Mouse (Mus musculus) heart, embryonic 11.5 days (tissue): ENCODE results near the gene Vegfb. TPM values are rescaled to one million over a fixed set of nuclear protein-coding genes. Genes with fewer than 3 reads are reported as not detected.
A peak's percentile ranks its signal among the peaks of the same experiment; 100 is the strongest.

Source experiments
- ATAC-seq: fragments of 200-750 bp; cut with Nextera tagmentation; replicated peaks from 2 replicates; pipeline ENCODE4 v1.8.0; 2017; ENCODE audit warnings: moderate library complexity; ENCODE audit not compliant: insufficient number of reproducible peaks, low FRiP score, low TSS enrichment
- H3K27ac ChIP-seq: fragments of 300-500 bp; sonication (generic); 2 replicates; pipeline ENCODE4 v1.5.1; 2014; ENCODE audit warnings: mild to moderate bottlenecking, low read depth, low read length
- H3K27me3 ChIP-seq: fragments of 300-500 bp; sonication (generic); 2 replicates; pipeline ENCODE4 v1.6.1; 2014; ENCODE audit warnings: mild to moderate bottlenecking, low read length, mixed read lengths; ENCODE audit not compliant: control insufficient read depth, insufficient read depth
- H3K36me3 ChIP-seq: fragments of 300-500 bp; sonication (generic); 2 replicates; pipeline ENCODE4 v1.6.1; 2014; ENCODE audit warnings: mild to moderate bottlenecking, low read length, moderate library complexity, mixed read lengths; ENCODE audit not compliant: control insufficient read depth, insufficient read depth
- H3K4me1 ChIP-seq: fragments of 300-500 bp; sonication (generic); 2 replicates; pipeline ENCODE4 v1.6.1; 2014; ENCODE audit warnings: low read length; ENCODE audit not compliant: control insufficient read depth, insufficient read depth
- H3K4me2 ChIP-seq: fragments of 300-500 bp; sonication (generic); 2 replicates; pipeline ENCODE4 v1.6.1; 2014; ENCODE audit warnings: mild to moderate bottlenecking, moderate library complexity
- H3K4me3 ChIP-seq: fragments of 300-500 bp; sonication (generic); 2 replicates; pipeline ENCODE4 v1.5.1; 2014; ENCODE audit warnings: low read depth, low read length
- H3K9ac ChIP-seq: fragments of 300-500 bp; sonication (generic); 2 replicates; pipeline ENCODE4 v1.6.1; 2014; ENCODE audit warnings: mild to moderate bottlenecking, low read depth, low read length, moderate library complexity
- H3K9me3 ChIP-seq: fragments of 300-500 bp; sonication (generic); replicated peaks from 2 replicates; pipeline ENCODE4 v1.6.1; 2016; ENCODE audit warnings: low read length; ENCODE audit not compliant: control insufficient read depth
- WGBS: fragments of 180-500 bp; shearing (Covaris S2); extraction: QIAGEN DNeasy Blood & Tissue Kit; methylation state at CpG from one replicate; pipeline ENCODE4 v1.1.7; 2014; ENCODE audit not compliant: insufficient replicate concordance; 5-methylcytosine and 5-hydroxymethylcytosine counted together
- polyA plus RNA-seq: library from polyadenylated mRNA; unstranded; fragments of >200 nt; fragmentation: Nextera tagmentation; extraction: Ambion mirVana; gene quantifications from 2 replicates; pipeline ENCODE4 v1.2.1, GENCODE M21; 2014

The Vegfb gene
- polyA plus RNA-seq, 1 experiment from 2014 or later, result 76.9 TPM

DNA sequence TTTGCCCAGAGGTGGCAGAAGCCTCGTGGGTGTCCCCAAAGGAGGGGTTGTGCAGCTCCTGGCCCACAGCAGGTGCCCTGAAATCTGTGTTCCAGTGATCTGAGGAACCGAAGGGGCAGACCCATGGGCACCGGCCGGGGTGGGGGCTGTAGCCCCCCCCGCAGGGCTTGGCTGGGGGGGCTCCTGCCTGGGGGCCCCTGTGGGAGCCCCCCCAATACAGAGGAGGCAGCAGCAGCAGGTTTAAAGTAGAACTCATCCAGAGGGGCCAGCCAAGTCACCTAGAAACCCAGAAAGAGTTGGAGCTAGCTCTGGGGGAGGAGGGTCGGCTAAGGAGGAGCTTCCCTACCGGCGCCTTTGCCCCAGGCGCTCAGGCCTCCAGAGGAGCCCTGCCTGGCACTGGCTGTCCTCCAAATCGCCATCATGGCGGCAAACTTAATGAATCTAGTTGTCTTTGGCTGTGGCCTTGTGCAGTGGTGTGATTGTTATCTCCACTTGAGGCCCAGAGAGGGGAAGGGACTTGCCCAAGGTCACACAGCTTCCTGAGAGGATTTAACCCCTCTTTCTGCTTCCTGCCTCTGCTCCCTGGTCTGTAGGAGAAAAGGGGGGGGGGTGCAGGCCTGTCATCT lies 16.9 kb downstream of the Vegfb start:
- H3K9me3 ChIP-seq, result no peaks in the 10 kb centered on the region
- peak overlapping the region; percentile 67 for H3K4me2 ChIP-seq
- ATAC-seq, result no peak
- WGBS, result 27% methylated on average over 11 of the region's 11 CpGs
- H3K4me1 ChIP-seq, result peaks cover 37% of the 10 kb centered on the region
- no peaks in the 10 kb centered on the region for H3K27me3 ChIP-seq
- H3K4me3 ChIP-seq, result peak overlapping the region; percentile 72; the same call in 1 of the 2 replicates
- H3K36me3 ChIP-seq, result peaks cover 7% of the 10 kb centered on the region
- peak overlapping the region; percentile 83 for H3K9ac ChIP-seq
- 0 out of 2 replicates have a peak overlapping the region, but pooled peaks have one; percentile 51 for H3K27ac ChIP-seq

DNA sequence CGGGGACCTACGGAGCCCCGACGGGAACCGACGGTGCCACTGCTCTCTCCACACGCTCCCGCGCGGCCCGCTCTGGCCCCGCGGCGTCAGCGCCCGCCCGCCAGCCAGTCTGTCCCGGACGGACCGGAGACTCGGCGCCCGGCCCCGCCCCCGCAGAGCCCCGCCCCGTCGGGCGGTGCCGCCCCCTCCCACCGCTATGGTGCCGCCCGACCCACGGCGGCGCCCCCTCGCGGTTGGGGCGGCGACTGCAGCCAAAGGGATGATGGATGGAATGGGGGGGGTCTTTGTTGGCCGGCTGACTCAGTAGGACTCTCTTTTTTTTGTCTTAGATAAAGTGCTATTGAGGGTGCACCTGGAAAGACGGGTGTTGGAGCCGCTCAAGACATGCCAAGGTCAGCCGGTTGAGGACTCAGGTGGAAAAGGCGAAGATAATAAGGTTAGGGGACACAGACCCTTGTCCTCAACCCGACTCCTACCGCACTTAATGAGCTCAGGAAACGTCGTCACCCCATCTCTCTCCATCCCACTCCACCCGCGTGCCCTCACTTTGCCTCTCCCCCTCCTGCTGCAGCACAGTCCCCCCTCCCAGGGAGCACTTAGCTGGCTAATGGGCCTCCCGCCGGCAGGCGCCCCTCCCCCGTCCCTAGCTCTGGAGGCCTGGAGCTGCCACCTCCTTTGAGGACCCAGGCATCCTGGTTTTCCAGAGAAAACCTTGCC lies 17.6 kb downstream of the Vegfb start:
- 1% methylated on average over 53 of the region's 55 CpGs for WGBS
- Histone ChIP-seq H3K4me2 (peak overlapping the region; percentile 67), H3K9ac (peak overlapping the region; percentile 83), H3K27me3 (no peaks in the 10 kb centered on the region), H3K36me3 (peaks cover 8% of the 10 kb centered on the region), H3K27ac (peak overlapping the region; percentile 51), H3K4me1 (peaks cover 37% of the 10 kb centered on the region), H3K4me3 (peak overlapping the region; percentile 72), H3K9me3 (no peaks in the 10 kb centered on the region)
- peak; percentile 63; the same call in 1 of the 2 replicates for ATAC-seq

DNA sequence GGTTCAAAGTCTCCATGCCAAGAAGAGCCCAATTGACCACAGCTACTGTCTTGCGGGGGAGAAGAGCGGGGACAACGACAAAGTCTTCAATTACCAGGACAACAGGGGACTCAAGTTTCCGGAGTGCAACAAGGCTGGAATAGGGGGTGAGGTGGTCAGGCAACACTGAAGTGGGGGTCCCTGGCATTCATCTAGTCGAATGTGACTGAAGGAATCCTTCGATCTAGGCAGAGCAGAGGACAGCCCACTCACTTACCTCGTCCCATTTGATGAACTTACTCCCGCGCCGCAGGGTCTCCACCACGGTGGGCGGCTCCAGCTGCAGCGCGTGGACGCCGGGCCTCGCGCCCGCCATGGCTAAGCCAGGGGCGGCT lies 18.2 kb downstream of the Vegfb start:
- no peak for ATAC-seq
- peak overlapping the region; percentile 72 for H3K4me3 ChIP-seq
- WGBS, result under 1% methylated on average over 20 of the region's 20 CpGs
- H3K9me3 ChIP-seq, result no peaks in the 10 kb centered on the region
- H3K4me2 ChIP-seq, result peak overlapping the region; percentile 67
- no peaks in the 10 kb centered on the region for H3K27me3 ChIP-seq
- H3K27ac ChIP-seq, result 0 out of 2 replicates have a peak overlapping the region, but pooled peaks have one; percentile 3
- peak overlapping the region; percentile 83 for H3K9ac ChIP-seq
- H3K36me3 ChIP-seq, result peaks cover 13% of the 10 kb centered on the region
- H3K4me1 ChIP-seq, result peaks cover 37% of the 10 kb centered on the region

DNA sequence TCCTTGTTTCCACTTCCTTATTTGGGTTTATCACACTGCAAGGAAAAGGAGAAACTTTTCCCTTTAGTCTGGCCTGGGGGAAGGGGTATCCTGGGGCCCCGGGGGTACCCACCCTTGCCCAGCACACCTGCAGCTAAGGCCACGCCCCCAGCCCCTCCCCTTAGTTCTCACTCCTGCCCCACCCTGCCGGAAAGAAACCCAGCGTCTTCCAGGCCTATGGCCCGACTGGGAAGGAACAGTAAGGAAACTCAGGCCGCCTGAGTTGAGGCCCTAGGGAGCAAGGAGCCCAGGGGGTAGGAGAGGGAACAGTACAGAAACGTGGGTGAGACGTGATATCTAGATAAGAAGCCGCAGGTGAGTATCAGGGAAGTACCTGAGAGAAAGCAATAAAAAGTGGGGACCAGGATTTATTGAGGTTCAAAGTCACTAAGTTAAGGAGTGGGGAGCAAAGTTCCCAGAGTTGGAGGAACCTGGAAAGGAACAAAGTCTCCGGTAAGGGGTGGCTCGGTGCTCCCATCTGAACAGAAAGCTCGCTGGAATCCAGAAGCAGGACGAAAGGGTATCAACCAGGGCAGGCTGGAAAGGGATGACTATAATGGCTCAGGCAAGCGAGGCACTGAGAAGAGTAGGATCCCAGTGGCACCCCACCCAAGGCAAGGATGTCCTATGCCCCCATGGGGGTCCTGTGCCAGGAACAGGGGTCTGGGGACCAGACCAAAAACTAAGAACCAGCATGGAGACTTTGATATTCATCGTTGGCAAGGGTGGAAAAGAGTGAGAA lies 18.8 kb downstream of the Vegfb start:
- ATAC-seq, result no peak
- peak overlapping the region; percentile 67 for H3K4me2 ChIP-seq
- peaks cover 33% of the 10 kb centered on the region for H3K4me1 ChIP-seq
- 12% methylated on average over 15 of the region's 15 CpGs for WGBS
- no peaks in the 10 kb centered on the region for H3K9me3 ChIP-seq
- peak overlapping the region; percentile 83 for H3K9ac ChIP-seq
- H3K4me3 ChIP-seq, result peak overlapping the region; percentile 72
- H3K27me3 ChIP-seq, result no peaks in the 10 kb centered on the region
- H3K27ac ChIP-seq, result no peak overlapping the region
- peaks cover 16% of the 10 kb centered on the region for H3K36me3 ChIP-seq

DNA sequence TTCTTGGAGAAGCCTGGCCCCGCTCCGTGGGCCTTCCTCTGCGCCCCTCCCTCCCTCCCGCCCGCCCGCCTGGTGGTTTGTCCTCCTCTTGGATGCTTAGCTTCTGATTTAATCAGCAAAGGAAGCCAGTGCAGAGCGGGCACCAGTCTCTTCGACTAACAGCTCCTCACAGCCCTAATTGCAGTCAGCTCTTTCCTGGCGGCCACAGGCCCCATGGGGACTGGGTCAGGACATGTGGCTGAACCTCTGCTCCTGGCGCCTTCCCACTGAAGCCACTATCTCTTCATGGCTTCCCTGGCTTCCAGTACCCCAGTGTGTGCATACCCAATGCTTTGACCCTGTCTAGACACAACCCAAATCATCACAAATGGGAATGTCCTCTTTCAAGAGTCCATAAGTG lies 31.0 kb downstream of the Vegfb start:
- H3K36me3 ChIP-seq, result peaks cover 20% of the 10 kb centered on the region
- WGBS, result 78% methylated on average over 10 of the region's 10 CpGs
- H3K4me3 ChIP-seq, result no peak overlapping the region
- H3K27ac ChIP-seq, result no peak overlapping the region
- ATAC-seq, result no peak
- H3K9me3 ChIP-seq, result no peaks in the 10 kb centered on the region
- H3K4me2 ChIP-seq, result no peak overlapping the region
- H3K27me3 ChIP-seq, result no peaks in the 10 kb centered on the region
- no peak overlapping the region for H3K9ac ChIP-seq
- H3K4me1 ChIP-seq, result peaks cover 26% of the 10 kb centered on the region

DNA sequence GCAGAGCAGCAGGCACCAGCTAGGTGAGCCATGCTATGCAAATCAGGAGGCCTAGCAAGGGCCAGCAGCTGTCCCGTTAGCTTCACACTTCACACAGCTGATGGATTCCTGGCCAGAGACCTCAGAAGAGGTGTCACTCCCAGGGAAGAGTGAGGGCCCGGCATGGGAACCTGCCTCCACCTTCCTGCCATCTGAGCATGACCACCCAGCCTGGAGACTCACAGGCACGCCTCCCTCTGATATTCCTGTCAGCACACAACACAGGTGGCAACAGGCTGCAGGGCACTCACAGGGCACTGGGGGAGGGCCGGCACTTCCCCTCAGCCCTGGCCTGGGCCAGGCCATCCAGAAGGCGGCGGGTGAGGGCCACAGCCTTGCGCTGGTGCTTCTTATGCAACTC lies 32.0 kb downstream of the Vegfb start:
- no peaks in the 10 kb centered on the region for H3K9me3 ChIP-seq
- WGBS, result 50% methylated on average over 7 of the region's 7 CpGs
- H3K4me2 ChIP-seq, result no peak overlapping the region; the same call in 1 of the 2 replicates
- H3K4me3 ChIP-seq, result no peak overlapping the region
- H3K36me3 ChIP-seq, result peaks cover 20% of the 10 kb centered on the region
- H3K27me3 ChIP-seq, result no peaks in the 10 kb centered on the region
- no peak for ATAC-seq
- no peak overlapping the region for H3K27ac ChIP-seq
- H3K9ac ChIP-seq, result 0 out of 2 replicates have a peak overlapping the region, but pooled peaks have one; percentile 30
- peaks cover 26% of the 10 kb centered on the region for H3K4me1 ChIP-seq

DNA sequence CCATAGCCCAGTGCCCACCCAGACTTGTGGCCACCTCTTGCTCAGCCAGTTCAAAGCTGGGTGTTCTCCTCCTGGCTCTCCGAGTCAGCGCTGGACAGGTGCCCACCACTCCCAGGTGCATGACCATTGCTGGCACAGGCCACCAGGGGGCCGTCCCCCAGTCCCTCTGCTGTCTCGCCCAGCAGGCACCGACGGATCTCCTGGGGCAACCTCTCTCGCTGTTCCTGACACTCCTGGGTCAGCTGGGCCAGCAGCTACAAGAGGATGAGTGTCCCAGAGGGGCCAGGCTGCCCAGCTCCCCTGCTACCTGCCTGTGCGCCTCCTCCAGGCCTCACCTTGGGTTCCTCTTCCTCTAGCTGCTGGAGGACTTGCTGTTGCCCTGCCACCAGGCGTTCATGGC lies 33.4 kb downstream of the Vegfb start:
- H3K4me3 ChIP-seq, result no peak overlapping the region
- H3K4me1 ChIP-seq, result peaks cover 32% of the 10 kb centered on the region
- no peak for ATAC-seq
- H3K9ac ChIP-seq, result no peak overlapping the region
- no peaks in the 10 kb centered on the region for H3K27me3 ChIP-seq
- H3K36me3 ChIP-seq, result peaks cover 20% of the 10 kb centered on the region
- H3K4me2 ChIP-seq, result no peak overlapping the region
- WGBS, result 61% methylated on average over 9 of the region's 9 CpGs
- H3K9me3 ChIP-seq, result no peaks in the 10 kb centered on the region
- no peak overlapping the region for H3K27ac ChIP-seq

DNA sequence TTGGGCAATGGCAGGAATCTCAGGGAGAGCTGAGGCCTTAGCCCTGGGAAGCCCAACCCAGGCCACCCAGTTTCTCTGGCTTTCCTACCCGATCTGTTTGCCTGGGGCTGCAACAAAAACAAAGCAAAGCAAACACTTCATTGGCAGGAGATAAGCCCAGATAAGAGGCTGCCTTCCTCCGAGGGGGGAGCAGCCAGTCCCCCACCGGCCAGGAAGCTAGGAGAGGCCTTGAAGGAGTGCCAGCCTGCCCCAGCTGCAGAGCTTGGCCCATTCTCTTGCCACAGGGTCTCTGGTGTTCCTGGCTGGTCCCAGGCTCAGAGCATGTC lies 34.8 kb downstream of the Vegfb start:
- Histone ChIP-seq H3K27me3 (no peaks in the 10 kb centered on the region), H3K9me3 (no peaks in the 10 kb centered on the region), H3K36me3 (peaks cover 11% of the 10 kb centered on the region), H3K4me1 (peaks cover 32% of the 10 kb centered on the region), H3K9ac (peak overlapping the region; percentile 83), H3K4me3 (peak overlapping the region; percentile 70), H3K27ac (peak overlapping the region; percentile 96), H3K4me2 (peak overlapping the region; percentile 94)
- no peak for ATAC-seq
- 2% methylated on average over 3 of the region's 3 CpGs for WGBS
